Mouse (Mus musculus) forebrain, embryonic 11.5 days (tissue): ENCODE measurements at regions not wholly inside any gene's neighbourhood (a gene's known extent, or its start where the extent isn't known, plus 50 kb on each side); places are given as distances from the start of the nearest gene placed in this dataset.

Experiments
- ATAC-seq: fragments of 200-750 bp; cut with Nextera tagmentation; replicated peaks from 2 replicates; pipeline ENCODE4 v1.8.0; 2017; ENCODE audit warnings: moderate TSS enrichment; ENCODE audit not compliant: low FRiP score
- DNase-seq: peaks from one replicate; pipeline ENCODE4 v3.0.0-alpha.2; 2017; ENCODE audit warnings: low spot score
- H3K27ac ChIP-seq: fragments of 300-500 bp; sonication (generic); 2 replicates; pipeline ENCODE4 v1.5.1; 2014; ENCODE audit warnings: low read depth, low read length
- H3K27me3 ChIP-seq: fragments of 300-500 bp; sonication (generic); 2 replicates; pipeline ENCODE4 v1.6.1; 2014; ENCODE audit warnings: mild to moderate bottlenecking, low read length, mixed read lengths; ENCODE audit not compliant: control insufficient read depth, insufficient read depth
- H3K36me3 ChIP-seq: fragments of 300-500 bp; sonication (generic); 2 replicates; pipeline ENCODE4 v1.6.1; 2014; ENCODE audit warnings: mild to moderate bottlenecking, low read length, moderate library complexity, mixed read lengths; ENCODE audit not compliant: control insufficient read depth, insufficient read depth
- H3K4me1 ChIP-seq: fragments of 300-500 bp; sonication (generic); replicated peaks from 2 replicates; pipeline ENCODE4 v1.6.1; 2014; ENCODE audit warnings: low read length, mixed read lengths; ENCODE audit not compliant: control insufficient read depth, insufficient read depth
- H3K4me2 ChIP-seq: fragments of 300-500 bp; sonication (generic); 2 replicates; pipeline ENCODE4 v1.6.1; 2014; ENCODE audit warnings: low read depth, mild to moderate bottlenecking, low read length, moderate library complexity, mixed read lengths; ENCODE audit not compliant: severe bottlenecking
- H3K4me3 ChIP-seq: fragments of 300-500 bp; sonication (generic); 2 replicates; pipeline ENCODE4 v1.5.1; 2014; ENCODE audit warnings: low read depth, low read length
- H3K9ac ChIP-seq: fragments of 300-500 bp; sonication (generic); 2 replicates; pipeline ENCODE4 v1.6.1; 2014; ENCODE audit warnings: low read length
- H3K9me3 ChIP-seq: fragments of 300-500 bp; sonication (generic); 2 replicates; pipeline ENCODE4 v1.6.1; 2016; ENCODE audit warnings: low read length, mixed read lengths; ENCODE audit not compliant: control insufficient read depth
- WGBS: fragments of 180-500 bp; shearing (Covaris S2); extraction: QIAGEN DNeasy Blood & Tissue Kit; methylation state at CpG from one replicate; pipeline ENCODE4 v1.1.7; 2014; 5-methylcytosine and 5-hydroxymethylcytosine counted together

DNA sequence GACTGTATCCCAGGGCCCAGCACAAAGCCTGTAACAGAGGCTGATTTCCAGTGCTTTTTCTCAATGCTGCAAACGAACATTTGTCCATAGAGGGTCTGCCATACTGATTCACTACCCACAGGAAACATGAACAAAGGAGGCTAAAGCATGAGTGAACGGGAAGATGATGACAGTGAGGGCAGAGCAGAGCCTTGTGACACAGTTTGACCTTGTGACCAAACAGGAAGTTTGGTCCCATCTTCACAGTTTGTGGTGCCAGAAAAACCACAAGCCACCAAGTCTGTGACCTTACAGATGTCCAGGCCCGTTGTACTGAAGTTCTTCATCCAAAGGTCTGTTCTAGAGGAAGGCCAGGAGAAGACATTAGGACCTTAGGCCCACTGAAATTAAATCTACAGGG is 974.4 kb downstream of the Epha4 start:
- Histone ChIP-seq H3K4me3 (no peak overlapping the region), H3K4me1 (no peaks in the 10 kb centered on the region), H3K27me3 (no peaks in the 10 kb centered on the region), H3K36me3 (no peaks in the 10 kb centered on the region), H3K9me3 (no peaks in the 10 kb centered on the region), H3K9ac (no peak overlapping the region), H3K4me2 (no peak overlapping the region), H3K27ac (no peak overlapping the region)
- DNase-seq: no peak
- WGBS: 66% methylated on average over 3 of the region's 3 CpGs
- no peak for ATAC-seq

DNA sequence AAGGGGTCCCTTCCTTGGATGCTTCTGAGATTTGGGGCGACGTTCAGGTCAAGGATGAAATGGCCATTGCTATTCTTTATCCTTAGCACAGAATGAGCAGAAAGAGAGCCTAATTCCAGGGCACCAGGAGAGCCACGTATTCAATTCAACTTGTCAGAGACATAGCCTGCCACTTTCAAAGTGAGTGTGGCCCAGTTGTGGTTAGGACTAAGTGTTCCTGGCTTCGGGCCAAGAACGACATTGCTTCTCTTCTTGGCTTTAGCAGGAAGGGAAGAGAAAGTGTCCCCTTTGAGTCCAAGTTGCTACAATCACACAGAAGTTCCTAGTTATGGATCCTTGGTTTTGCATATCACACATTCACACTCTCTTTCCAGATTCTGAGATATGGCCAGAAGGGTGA is 964.0 kb downstream of the Epha4 start:
- no peak overlapping the region for H3K27ac ChIP-seq
- no peaks in the 10 kb centered on the region for H3K36me3 ChIP-seq
- DNase-seq (no peak), ATAC-seq (no peak)
- H3K4me2 ChIP-seq: no peak overlapping the region
- H3K4me1 ChIP-seq: no peaks in the 10 kb centered on the region
- H3K4me3 ChIP-seq: no peak overlapping the region
- WGBS: 78% methylated on average over 5 of the region's 5 CpGs
- no peaks in the 10 kb centered on the region for H3K9me3 ChIP-seq
- no peak overlapping the region for H3K9ac ChIP-seq
- no peaks in the 10 kb centered on the region for H3K27me3 ChIP-seq

- H3K27me3 ChIP-seq: no peaks in the 10 kb centered on the region
- WGBS: 94% methylated on average over 7 of the region's 7 CpGs
- no peak for DNase-seq
- no peaks in the 10 kb centered on the region for H3K9me3 ChIP-seq
- H3K4me1 ChIP-seq: no peaks in the 10 kb centered on the region
- H3K9ac ChIP-seq: no peak overlapping the region
- no peak overlapping the region for H3K4me2 ChIP-seq
- no peaks in the 10 kb centered on the region for H3K36me3 ChIP-seq
- no peak overlapping the region for H3K27ac ChIP-seq
- no peak for ATAC-seq
- H3K4me3 ChIP-seq: no peak overlapping the region
Measured at GRCm38 (mm10) chr1:76559441-76559840, 955.4 kb downstream of the Epha4 start.

- Histone ChIP-seq H3K27me3 (no peaks in the 10 kb centered on the region), H3K9me3 (no peaks in the 10 kb centered on the region), H3K4me3 (no peak overlapping the region), H3K36me3 (no peaks in the 10 kb centered on the region), H3K4me2 (no peak overlapping the region), H3K4me1 (no peaks in the 10 kb centered on the region), H3K9ac (no peak overlapping the region), H3K27ac (no peak overlapping the region)
- ATAC-seq (no peak), DNase-seq (no peak)
- 83% methylated on average over 5 of the region's 5 CpGs for WGBS
Measured at GRCm38 (mm10) chr1:76575487-76575886, 939.4 kb downstream of the Epha4 start.

GRCm38 (mm10) chr1:76585921-76586320 is 929.0 kb downstream of the Epha4 start:
- no peak overlapping the region for H3K4me3 ChIP-seq
- H3K9ac ChIP-seq: no peak overlapping the region
- no peaks in the 10 kb centered on the region for H3K9me3 ChIP-seq
- no peaks in the 10 kb centered on the region for H3K4me1 ChIP-seq
- H3K36me3 ChIP-seq: no peaks in the 10 kb centered on the region
- no peak overlapping the region for H3K27ac ChIP-seq
- ATAC-seq: no peak
- no peak overlapping the region for H3K4me2 ChIP-seq
- H3K27me3 ChIP-seq: no peaks in the 10 kb centered on the region
- no peak for DNase-seq
- 95% methylated on average over 2 of the region's 2 CpGs for WGBS

DNA sequence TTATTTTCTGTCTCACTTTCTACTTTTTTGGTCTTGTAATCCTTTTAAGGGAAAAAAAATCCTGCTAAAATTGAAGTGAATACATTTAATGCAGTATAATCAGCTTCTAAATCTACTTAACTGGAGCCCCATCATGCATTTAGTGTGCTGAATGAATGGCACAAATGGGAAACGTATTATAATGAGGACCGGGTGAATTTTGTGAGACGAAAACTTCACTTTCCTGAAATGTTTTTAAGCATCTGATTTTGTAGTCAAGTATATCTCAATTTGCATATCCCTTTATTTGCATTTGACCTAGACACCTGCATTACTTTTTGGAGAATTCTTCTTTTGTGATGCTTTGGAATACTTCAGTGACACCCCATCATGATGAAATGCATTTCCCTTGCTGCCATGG is 889.1 kb downstream of the Epha4 start:
- ATAC-seq (no peak), DNase-seq (no peak)

DNA sequence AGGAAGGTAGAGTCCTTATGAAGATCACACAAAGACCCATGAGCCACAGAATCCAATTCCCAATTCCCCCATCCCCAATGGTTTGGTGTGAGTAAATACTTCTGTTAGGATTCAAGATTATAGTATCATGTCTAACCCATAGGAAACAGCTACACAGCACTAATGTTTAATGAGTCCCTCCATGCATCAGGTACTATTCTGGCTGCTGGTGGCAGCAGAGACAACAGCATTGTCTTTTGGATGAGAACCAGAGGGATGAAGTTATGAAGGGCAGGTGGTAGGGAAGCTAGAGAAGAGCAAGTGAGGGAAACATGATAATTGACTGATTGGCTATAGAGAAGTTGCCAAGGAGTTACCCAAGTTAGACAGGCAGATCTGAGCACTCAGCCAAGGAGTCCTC is 885.0 kb downstream of the Epha4 start:
- Histone ChIP-seq H3K4me2 (no peak overlapping the region), H3K4me1 (no peaks in the 10 kb centered on the region), H3K9ac (no peak overlapping the region), H3K27ac (no peak overlapping the region), H3K9me3 (no peaks in the 10 kb centered on the region), H3K4me3 (no peak overlapping the region), H3K27me3 (no peaks in the 10 kb centered on the region), H3K36me3 (no peaks in the 10 kb centered on the region)
- DNase-seq: no peak
- no peak for ATAC-seq

More for the DNA sequence above, 889.1 kb downstream of the Epha4 start:
- no peaks in the 10 kb centered on the region for H3K27me3 ChIP-seq
- H3K4me3 ChIP-seq: no peak overlapping the region
- H3K9me3 ChIP-seq: no peaks in the 10 kb centered on the region
- H3K27ac ChIP-seq: no peak overlapping the region
- H3K4me2 ChIP-seq: no peak overlapping the region
- no peak overlapping the region for H3K9ac ChIP-seq
- WGBS: 68% methylated on average over 3 of the region's 3 CpGs
- no peaks in the 10 kb centered on the region for H3K4me1 ChIP-seq
- H3K36me3 ChIP-seq: no peaks in the 10 kb centered on the region

GRCm38 (mm10) chr1:76634071-76634470 is 880.8 kb downstream of the Epha4 start:
- H3K4me1 ChIP-seq: no peaks in the 10 kb centered on the region; the same call in 1 of the 2 replicates
- H3K4me3 ChIP-seq: no peak overlapping the region
- ATAC-seq (no peak), DNase-seq (no peak)
- H3K4me2 ChIP-seq: no peak overlapping the region
- no peaks in the 10 kb centered on the region for H3K36me3 ChIP-seq
- H3K27ac ChIP-seq: no peak overlapping the region
- 89% methylated on average over 1 of the region's 1 CpGs for WGBS
- H3K9ac ChIP-seq: no peak overlapping the region
- H3K9me3 ChIP-seq: no peaks in the 10 kb centered on the region
- H3K27me3 ChIP-seq: no peaks in the 10 kb centered on the region

DNA sequence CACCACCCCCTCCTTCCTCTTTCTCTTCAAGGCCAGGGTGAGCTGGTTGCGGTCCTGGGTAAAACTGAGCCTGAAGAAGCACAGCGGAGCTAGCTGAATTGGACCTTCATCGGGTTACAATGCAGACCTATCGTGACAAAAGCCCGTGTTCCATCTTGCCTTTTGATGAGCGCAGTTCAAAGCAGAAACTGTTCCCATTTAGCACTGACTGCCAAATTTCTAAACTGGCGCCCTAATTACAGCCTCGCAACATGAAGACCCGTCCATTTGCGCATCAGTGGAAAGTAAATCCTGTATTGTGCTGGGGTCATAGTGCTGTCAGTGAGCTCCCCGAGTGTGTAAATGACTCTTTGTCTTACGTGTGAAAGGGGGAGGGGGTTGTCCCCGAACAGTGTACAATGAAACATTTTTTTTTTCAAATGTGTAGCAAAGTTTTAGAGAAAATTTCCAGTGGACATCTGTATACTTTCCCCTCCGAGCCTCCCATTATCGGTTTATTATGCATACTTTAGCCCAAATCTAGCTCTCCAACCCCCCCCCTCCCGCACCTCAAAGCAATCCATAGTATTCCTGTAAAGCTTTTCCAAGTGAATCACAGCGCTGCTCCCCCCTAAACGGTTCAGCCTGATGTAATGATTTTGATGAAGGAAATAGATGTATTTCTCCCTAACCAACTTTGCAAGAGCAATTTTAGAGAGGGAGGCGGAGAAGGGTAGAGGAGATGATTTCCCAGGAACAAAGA is 877.4 kb downstream of the Epha4 start:
- Histone ChIP-seq H3K4me3 (0 out of 2 replicates have a peak overlapping the region, but pooled peaks have one; percentile 5), H3K4me1 (no peaks in the 10 kb centered on the region; the same call in 1 of the 2 replicates), H3K27ac (no peak overlapping the region; the same call in 1 of the 2 replicates), H3K9me3 (no peaks in the 10 kb centered on the region), H3K9ac (peak overlapping the region; percentile 16; the same call in 1 of the 2 replicates), H3K4me2 (peak overlapping the region; percentile 45), H3K36me3 (no peaks in the 10 kb centered on the region), H3K27me3 (no peaks in the 10 kb centered on the region)
- peak; percentile 79 for ATAC-seq
- DNase-seq: peak; percentile 67
- WGBS: 28% methylated on average over 19 of the region's 19 CpGs
